Mouse (Mus musculus) megakaryocyte-erythroid progenitor cell, adult 5-6 weeks (primary cell): ENCODE results near the gene Lpp. TPM values are rescaled to one million over a fixed set of nuclear protein-coding genes. Genes with fewer than 3 reads are reported as not detected.

ENCODE experiments used
- ATAC-seq: replicated peaks from 2 replicates; pipeline ENCODE4 v1.8.0; 2016; ENCODE audit warnings: mild to moderate bottlenecking, inconsistent platforms; ENCODE audit not compliant: severe bottlenecking, poor library complexity, low FRiP score, low TSS enrichment
- total RNA-seq, 2 experiments: library from RNA; stranded (forward) in 1 of 2; stranded (reverse) in 1 of 2; fragments of 200-1000, 215-1000 nt in 1 of 2; fragments of >200 nt in 1 of 2; fragmentation: Nextera tagmentation in 1 of 2; gene quantifications; 2 replicates each; pipeline ENCODE4 v1.2.3; 2014 to 2017

Lpp gene
- total RNA-seq, 2 experiments from 2014 or later = 0.47 to 3.3 TPM

DNA sequence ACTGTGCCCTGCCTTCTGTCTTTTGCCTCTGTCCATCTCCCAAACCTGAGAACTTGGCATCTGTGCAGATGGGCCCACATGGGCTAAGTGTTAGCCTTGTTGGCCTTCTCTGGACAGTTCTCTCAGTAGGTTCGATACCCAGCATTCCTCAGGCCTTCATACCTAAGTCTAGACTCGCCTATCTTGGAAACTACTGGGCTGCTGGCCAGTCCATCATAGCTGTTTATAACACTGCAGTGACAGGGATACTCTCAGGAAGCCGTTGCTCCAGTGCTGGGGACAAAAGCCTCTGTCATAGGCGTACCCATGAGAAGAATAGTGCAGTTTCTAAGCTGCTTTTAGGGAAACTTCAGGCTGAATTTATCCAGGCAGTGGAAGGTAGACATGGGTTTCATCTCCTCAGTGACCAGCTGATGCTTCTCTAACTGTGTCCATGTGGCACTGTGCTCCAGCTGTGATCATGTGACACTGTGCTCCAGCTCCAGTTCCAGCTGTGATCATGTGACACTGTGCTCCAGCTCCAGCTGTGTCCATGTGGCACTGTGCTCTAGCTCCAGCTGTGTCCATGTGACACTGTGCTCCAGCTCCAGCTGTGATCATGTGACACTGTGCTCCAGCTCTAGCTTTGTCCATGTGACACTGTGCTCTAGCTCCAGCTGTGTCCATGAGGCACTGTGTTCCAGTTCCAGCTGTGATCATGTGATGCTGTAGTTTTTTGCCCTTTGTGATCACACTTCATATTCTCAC, 99.1 kb downstream of the Lpp start:
- ATAC-seq = no peak

DNA sequence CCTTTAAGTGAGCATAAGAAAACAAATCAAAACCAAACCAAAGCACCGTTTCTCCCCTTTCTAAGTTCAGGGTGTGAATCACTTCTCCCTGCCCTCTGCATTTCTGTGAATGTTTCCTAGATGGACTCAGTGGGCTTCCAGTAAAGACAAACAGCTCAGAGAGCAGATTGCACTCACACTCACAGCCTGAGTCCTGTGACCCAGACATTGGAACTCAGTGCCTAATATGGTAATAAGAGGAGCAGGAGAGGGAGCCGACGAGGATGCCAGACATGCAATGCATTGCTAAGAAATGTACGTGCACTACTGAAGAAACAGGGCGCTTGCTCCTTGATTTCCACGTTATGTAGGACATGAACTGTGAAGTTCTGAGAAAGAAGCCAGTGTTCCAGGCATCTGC, 101.2 kb downstream of the Lpp start:
- no peak for ATAC-seq

DNA sequence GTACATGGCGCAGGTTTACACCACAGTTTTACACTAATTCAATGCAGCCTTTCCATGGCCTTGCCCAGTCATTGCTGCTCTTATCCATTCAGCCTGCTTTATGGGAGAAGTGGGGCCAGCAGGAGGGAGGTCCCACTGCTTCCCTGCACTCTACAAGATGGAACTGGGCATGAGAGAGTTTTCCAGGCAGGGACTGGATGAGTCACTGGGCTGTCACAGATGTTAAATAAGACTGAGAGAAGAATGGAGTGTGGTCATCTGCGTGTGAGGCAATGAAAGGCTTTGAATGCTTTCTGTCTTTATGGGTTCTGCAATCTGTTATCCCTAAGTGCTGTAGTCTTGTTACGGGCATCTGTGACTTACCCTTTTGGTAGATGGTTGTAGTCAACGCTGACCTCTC, 102.2 kb downstream of the Lpp start:
- no peak for ATAC-seq

DNA sequence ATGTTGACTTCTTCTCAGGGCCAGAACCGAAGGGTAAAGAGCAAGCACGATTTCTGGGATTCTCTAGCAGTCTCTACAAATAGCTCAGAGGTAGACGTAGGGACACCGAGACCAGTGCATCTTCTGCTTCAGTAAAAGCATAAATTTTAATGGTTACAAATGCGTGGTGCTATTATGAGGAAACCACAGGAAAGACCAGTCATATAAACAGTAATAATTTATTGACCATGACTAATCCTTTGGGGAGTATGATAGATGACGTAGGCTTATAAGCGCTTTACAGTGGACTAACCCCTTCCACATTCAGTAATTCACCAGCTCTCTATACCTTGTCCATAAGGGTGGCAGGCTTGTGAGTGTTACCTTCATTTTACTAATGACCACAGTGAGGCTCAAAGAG, 103.3 kb downstream of the Lpp start:
- no peak for ATAC-seq

DNA sequence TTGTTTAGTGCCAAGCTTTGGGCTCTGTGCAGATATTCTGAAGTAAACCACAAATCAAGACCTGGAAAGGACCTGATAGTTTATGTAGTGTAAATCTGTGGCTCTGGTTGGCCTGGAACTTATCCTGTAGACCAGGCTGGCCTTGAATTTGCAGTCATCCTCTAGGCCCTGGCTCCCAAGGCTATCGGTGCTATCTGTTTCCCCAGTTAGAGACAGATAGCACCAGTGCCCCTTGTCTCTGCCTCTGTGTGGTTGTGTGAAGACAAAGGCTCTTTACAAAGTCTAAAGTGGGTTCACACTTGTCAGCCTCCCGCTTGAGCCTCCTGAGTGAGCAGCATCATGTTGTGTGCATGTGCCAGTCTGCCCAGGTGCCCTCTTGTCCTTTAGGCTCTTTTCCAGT, 104.1 kb downstream of the Lpp start:
- ATAC-seq = no peak

DNA sequence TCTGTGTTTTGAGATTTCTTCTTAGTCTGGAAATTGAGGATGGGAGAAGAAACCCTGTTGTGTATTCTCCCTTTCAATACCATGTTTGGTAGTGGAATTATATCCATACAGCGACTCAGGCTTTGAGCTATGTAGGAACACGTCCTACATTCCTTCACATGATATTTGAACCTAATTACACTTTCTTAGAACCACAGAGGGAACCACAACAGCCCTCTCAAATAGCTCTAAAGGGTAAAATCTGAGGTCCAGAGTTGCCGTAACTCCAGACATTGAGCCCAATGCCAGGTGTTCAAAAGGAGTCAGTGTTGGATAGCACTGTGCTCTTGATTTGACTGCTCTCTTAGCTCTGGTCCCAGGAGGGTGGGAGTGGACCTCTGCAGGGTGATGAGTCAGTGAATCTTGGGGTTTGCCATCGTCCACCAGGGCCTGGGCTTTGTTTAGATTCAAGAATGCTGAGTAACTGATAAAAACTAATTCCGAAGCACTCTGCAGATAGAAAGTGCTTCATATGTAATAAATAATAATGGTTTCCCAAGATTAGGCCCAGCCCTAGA, 104.9 kb downstream of the Lpp start:
- no peak for ATAC-seq

DNA sequence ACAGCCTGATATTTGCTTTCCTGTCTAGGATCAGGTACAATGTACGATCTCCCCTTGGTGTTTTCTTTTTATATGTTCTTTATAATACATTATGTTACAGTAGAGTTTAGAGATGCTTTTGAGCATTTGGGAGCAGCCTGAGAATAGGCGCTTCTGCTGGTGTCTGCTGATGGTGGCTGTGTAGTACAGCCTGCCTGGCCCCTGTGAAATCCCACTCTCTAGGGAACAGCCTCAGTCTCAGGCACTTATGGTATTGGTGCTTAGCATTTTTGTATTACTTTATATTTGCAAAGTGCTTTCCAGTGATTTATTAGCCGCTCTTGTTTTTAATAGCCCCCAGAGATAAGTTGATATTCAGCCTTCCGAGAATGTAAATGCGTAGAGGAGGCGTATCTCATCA, 107.9 kb downstream of the Lpp start:
- no peak for ATAC-seq

DNA sequence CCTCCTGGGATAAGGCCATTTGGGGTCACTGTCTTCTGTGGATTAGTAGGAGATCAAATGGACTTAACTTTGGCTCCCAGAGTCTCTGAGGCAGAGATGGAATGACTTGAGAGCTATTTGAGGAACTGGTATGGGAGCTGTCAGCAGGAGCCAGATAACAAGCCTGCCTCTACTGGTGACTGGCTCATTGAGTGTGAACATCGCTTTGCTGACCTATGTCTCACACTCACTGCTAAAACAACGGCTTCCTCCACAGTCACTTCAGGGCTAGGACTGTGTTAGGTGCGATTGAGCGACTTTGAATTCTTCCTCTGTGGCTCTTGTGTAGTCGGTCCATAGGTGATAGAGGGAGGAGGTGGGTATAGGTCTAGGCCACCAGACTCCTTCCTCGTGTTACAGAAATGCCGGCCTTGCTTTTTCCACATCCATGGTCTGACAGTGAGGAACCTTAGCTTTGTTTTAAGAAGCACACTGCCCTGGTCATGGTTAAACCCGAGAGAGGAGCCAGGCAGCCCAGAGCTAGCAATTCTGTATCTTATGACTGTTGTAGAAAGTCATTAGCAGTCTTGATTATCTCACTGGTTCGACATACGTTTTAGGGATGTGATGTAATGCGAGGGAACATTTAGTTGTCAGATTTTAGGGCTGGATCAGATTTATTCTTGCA, 108.5 kb downstream of the Lpp start:
- ATAC-seq = no peak

DNA sequence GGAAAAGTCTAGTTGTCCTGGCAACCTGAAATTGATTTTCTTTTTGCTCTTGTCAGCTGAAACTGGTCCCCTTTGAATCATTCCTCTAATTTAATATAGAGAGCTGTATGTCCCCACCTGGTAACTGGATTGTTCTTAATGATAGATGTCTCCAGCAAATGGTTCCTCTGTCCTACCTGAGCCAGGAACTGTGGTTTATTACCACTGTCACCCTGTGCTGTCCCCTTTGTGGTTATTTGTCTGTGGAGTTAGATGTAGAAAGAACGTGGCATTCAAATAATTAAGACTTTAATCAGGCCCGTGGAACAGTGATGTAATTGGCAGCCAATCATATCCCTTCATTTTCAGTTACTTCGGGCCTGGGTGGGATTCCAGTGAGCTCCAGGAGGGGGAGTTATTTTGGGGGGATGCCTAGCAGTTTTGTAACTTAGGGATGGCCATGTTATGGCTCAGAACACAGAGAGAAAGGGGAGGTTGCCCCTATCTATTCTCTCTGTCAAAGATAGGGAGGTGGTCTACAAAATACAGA, 109.1 kb downstream of the Lpp start:
- ATAC-seq = no peak

DNA sequence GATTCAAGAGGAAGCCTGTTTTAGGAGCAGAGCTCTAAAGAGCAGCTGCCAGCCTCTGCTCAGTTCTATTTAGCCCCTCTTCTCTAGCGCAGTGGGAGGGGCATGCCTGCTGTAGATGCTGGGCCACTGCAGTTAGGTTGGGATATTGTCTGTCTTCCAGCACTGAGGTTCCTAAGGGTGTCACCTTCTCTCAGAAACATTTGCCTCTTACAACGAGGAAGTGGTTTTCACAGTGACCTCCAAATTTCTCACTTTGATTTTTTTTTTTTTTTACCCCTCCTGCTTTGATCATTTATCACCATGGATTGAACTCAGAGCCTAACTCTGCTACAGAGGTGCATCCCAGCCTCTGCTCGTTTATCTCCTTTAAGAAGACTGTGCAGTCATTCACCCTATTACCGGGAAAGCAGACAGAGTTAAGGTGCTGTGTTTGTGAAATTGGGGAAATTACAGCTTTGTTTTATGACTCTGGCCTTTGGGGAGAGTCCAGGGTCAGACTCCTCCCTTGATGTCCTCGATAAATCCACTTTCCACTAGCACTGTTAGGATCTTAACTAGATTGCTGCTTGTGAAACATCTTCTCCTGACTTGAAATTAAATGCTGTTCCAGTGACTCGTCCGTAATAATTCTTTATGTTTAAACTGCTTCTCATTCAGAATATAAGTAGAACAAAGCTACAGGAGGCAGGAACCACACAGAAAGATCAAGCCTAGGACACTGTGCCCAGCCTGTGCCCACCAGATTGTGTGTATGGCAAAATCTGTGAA, 111.7 kb downstream of the Lpp start:
- no peak for ATAC-seq

DNA sequence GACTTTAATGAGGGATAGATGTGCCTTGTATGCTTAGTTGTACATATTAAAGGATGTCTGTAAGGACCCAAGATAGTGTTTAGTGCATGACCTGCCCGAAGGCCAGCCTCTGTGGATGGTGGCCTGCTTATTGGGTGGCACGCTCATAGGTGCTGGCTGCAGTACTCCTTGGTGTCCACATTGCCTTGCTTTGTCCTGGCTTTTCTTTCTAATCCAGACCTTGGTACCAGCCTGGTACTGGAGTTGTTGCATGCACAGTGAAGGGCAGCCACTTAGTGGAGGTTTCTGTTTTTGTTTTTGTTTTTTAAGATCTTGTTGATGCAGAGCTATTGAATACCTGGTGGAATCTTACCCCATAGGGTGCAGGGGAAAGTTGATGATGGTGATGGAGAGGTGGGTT, 112.9 kb downstream of the Lpp start:
- no peak for ATAC-seq

DNA sequence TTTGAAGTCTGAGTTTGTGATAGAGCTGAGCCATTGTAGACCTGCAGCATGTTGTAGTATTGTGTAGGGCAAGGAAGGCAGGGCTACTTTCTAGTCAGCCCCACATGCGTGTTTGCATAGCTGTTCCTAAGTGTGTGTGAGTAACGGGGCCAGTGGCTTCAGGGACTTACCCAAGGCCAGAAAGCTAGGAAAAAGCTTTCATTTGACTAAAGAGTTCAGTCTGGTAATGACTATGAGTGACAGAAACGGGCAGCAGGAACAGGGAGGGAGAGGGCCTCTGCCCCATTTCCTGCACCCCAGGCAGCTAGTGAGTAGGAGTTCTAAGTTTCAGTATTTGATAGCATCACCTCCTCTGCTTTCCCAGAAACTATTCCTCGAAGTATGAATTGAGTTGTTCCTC, 113.4 kb downstream of the Lpp start:
- no peak for ATAC-seq

DNA sequence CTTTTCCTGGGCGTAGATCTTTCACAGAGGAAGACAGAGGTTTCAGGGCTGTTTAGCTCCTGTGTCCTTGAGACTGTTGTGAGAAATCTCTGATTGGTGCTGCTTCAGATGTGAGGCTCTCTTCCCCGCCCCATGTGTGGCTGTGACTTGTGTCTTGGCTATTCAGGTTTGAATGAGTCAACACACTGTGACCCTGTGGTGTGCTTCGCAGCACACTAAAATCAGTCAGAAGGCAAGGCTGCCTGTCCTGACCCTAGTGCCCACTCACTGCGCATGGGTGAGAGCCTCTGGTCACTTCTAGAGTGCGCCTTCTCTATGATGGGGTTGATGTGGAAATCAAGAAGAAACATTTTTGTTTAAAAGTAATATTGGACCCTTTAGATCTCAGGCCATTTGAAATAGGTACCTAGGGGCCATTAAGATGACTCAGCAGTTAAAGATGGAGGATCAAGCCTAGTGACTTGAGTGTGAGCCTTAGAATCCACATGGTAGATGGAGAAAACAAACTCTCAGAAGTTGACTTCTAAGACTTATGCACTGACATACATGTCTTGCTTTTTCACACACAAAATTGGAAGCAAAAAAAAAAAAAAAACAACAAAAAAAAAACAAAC, 114.7 kb downstream of the Lpp start:
- no peak for ATAC-seq

DNA sequence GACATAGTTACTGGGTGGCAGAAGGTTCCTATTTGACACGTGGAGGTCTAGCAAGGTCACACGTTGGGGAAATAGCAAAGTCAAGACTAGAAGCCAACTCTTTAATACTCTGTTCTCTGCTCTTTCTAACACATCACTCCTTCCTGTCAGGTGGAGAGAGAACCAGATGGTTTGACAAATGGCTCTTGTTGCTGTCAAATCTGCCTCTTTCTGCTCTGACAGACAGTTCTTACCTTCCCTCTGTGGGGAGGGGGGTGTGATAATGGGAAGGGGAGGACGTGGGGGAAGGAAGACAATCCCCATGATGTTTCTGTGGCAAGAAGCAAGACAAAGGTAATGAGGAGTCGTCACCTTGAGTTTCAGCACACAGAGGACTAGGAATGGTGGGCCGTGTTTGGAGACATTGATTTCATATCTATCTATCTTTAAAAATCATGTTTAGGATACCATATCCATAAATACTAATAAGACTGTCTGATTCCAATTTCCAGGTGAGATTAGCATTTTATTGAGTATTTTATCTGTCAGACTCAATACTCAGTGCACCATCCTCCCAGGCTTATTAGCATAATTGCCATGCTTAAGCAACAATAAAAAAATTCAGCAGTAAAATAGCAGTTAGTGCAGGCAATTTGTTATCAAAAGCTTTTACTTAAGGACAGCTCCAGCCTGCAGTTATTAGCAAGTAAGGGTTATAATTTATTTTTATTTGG, 115.9 kb downstream of the Lpp start:
- ATAC-seq = no peak

DNA sequence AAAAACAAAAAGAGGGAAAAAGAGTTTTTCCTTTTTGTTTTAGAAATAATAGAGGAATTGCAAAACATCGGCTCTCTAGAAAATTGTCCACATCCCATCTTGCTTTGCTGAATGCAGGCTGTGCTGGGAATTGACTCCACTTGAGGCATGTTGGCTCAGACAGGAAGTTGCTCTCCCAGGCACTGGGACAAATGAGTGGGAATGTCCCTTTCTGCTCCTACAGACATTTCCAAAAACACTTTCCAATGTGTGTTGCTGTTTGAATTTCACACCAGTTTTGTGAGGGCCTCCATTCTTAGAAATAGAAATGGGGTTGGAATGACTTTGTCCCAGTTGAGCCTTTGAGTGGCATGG, 116.5 kb downstream of the Lpp start:
- ATAC-seq = no peak

DNA sequence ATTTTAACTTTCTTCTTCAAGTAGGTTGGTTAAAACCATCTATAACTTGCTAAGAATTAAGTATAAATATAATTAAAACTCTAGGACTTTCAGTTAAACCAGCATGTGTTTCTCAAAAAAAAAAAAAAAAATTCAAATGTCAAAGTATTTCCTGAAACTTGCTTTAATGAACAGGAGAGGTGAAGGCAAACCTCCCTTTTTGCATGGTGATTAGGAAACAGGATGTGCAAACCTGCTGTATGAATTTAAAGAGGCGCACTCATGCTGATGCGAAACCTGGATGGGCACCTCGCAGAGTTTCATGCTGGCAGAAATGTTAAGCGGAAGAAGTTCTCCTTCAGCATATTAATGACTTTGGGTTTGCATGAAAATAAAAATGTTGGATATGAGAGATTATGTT, 119.9 kb downstream of the Lpp start:
- ATAC-seq = no peak

DNA sequence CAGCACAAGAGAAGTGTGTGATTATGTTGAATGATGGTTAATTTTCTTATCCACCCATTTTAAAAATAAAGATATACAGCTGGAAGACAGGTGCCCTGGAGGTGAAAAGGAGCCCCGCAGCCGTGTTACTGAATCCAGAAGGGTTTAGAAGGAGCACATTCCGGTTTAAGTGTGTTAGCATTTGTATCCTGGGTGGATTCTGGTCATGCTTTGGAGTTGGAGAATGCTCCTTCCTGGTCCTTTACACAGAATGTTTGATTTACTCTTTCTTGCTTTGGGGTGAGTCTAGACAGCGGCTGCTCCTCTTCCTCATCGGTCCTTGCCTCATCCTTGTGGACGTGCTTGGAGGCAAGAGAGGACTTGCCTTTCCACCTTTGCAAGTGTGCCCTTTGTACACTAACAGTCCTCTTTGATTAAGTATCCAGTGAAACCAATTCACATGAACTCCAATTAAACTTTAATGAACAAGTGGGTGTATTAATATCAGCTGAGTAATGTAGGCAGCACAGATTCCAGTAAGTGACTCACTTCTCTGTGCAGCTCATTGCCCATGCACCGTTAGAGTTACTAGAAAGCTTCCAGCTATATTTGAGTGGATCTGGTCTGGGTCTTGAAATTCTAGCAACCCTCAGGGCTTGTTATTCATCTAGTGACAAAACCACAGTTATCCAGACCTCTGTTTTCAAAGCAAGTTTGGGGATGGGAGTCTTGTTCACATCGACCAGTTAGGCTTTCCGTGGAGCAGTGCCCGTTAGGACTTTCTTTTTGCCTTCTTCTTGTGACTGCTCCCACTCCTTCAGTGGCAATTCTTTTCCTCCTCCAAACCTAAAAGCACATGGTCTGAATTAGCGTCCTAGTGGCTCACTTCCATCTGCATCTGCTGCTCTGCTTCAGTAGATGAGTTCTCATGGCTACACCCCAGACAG, 121.8 kb downstream of the Lpp start:
- no peak for ATAC-seq

DNA sequence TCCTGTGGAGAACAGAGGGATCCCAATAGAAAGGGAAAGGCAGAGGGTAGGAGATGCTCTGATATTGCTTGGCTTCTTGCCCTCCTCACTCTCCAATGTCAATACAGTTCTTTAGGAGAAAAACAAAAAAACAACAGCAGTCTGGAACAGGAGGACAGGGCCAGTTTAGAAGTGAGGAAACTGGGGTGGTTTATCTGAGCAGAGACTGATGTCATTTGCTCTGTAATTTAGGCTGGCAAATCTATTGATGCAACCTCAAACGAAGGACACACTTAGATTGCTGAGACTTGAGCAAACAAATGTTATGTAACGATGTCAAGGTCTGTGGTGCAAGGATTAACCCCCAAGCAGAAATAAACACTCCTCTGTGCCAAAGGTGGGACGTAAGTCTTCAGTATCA, 123.7 kb downstream of the Lpp start:
- ATAC-seq = no peak
